Mouse (Mus musculus) ES-CJ7 (cell line): ENCODE data around the gene Dthd1.

Experiments used
- DNase-seq: peaks from one replicate; pipeline ENCODE4 v3.0.0; 2011; ENCODE audit warnings: low read depth, low spot score

The Dthd1 gene

GRCm38 (mm10) chr5:62813402-62814071 is at the start of gene Dthd1:
Gene Dthd1 (plus strand): TSS chr5:62813823.
- no peak for DNase-seq

DNA sequence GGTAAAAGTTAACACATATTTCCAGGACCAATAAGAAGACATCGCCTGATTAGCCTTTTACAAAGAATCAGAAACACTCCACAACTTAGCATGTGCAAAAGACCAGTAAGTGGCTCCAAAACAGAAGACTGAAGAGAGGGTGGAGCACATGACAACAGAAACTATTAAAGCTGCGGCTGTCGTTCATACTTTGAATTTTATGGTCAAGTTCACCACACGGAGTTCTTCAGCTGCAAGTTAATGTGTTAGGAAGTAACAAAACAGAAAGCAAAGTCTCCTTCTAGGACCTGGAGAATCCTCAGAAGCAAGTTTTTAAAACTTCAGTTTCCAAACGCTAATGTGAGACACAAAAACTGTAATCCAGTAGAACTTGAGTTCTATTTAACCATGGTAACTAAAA is 49.5 kb upstream of the Dthd1 start:
- DNase-seq: no peak

DNA sequence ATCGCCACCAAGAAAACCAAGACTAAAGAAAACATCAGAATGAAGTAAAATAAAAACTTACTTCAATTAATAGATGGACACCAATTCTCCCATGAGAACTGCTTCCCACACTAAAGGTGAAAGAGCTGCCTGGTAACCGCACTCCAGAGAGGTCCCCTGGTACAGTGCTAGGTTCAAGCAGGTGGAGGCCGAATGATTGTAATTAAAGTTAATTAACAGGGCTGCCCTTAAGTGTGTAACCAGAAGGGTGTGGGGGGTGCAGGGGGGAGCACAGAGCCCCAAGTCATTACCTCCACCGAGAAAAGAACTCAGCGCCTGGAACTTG is 48.2 kb upstream of the Dthd1 start:
- DNase-seq: no peak

GRCm38 (mm10) chr5:62765784-62766701 is 47.6 kb upstream of the Dthd1 start, which contains the start of gene Arap2:
Gene Arap2 (minus strand): TSS chr5:62766159.
- peak; percentile 27 for DNase-seq

DNA sequence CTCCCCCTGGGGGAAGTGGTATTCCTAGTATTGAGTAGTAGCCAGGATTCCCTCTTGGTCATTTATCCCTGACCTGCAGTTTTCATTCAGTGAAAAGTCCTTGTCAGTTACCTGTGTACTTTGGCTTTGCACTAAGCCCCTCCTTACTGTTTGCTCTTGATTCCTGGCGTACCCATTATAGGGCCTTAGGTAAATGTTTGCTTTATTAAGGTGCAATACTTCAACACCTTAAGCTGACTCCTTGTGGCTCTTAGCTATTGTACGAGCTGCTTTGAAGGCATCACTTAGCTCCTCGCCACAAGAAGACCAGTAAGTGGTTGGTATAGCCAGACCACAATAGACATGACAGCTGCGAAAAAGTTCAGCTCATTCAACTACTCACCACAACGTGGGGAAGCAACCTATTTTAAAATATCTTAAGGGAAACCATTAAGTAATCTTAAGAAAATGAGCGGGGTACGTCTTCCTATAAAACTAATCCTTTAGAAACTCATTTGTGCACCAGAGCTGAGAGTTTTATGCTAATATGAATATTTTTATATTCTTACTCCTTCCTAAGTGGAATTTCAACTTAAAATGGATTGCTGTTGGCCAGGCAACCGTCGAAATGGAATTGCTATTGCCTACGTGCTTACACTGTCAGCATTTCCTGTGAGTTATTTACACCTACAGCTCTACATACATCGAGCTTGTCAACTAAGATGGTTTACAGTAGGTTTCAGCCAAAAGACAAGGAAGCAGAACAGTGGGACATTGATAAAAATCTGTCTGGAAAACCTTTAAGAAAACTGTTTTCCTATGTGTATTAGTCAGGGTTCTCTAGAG is 41.6 kb upstream of the Dthd1 start:
- DNase-seq: no peak

GRCm38 (mm10) chr5:62777804-62778203 is 35.8 kb upstream of the Dthd1 start:
- DNase-seq: no peak

DNA sequence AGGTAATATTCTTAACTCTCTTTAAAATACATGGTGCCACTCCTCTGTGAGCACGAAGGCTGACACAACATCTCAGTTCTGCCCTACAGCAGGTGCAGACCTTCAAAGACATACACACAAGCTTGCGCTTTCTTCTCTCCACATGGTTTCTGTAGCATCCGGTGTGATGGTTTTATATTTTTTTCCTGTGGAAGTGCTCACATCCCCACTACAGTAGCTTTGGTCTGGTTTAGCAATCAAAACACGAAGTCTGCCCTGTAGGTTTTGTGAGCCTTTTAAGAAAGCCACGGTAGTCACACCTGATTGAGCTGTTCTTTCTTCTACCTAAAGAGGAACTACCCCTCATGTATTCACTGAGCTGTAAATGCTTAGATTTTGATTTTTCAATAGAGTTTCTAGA is 34.9 kb upstream of the Dthd1 start:
- no peak for DNase-seq

DNA sequence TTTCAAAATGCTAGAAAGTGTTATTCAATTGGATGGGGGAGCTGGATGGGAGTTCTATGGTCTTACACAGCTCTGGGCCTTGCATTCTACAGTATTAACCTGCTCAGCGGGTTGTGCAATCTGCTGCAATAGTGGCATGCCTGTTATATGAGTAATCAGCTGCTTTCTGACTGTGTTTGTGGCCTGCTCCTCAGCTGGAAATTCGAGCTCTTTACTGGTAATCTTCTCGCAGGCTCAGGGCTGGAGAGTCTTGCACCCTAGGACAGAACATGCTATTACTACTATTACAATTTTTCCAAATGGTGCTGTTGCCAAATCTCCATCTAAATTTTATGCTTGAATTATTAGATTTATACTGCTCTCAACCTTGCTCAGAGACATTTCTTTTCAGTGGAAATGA is 26.8 kb upstream of the Dthd1 start:
- no peak for DNase-seq

DNA sequence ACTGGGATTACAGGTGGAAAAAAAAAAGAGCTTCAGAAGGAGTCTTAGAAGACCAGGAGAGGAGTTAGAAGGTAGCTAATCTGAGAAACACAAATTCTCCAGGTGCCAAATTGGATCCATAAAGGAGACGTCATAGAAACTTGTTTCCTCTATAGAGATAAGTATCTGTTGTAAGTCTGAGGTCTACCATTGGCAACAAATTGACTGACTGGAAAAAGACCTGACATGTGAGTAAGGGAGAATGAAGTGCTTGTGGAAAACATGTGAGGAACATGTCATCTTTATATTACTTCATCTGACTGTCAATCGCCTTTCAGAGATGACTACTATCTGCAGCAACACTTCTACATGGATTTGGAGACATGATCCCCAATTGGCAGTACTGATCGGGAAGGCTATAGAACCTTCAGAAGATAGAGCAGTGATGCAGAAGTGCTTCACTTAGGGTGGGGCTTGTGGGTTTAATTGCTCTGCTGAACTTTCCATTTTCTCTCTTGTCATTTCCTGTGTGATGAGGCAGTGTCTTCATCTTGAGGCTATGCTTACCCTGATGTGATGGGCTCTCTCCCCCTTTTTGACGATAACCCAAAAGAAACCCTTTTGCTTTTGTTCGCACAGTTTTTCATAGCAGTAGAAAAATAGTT is 22.6 kb upstream of the Dthd1 start:
- DNase-seq: no peak

- no peak for DNase-seq
Observed at GRCm38 (mm10) chr5:62792776-62793175, 20.8 kb upstream of the Dthd1 start.

DNA sequence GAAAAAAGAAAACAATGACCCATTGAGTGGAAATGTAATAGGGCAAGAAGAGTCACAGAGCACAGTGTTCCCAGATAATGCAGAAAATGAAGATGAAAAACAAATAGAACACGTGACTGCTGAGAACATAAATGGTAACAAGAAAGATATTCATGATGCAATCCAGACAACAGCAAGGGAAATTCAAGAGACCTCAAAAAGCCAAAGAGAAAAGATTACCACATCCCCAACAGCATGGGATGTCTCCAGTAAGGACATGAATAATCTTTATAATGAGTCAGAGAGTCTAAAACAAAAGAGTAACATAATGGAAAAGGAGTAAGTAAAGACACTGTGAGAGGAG is 420 bp downstream of the Dthd1 start:
- no peak for DNase-seq

DNA sequence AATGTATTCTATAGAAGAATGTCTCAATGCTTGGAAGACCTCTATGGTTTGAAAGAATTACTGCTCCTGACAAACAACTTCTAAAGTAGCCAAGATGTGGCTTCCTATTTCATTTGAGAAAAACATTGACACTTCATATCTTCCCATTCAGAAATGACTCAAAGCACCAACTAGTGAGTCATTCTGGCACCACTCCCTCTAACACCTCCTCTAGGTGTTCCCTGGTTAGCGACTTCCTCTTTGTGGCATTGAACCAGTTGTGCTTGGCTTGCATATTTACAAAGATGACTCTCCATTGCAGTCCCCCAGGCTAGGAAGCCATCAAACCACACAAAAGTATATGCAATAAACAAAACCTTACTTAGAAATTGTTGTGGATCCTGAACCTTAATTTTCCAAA is 2.1 kb downstream of the Dthd1 start:
- no peak for DNase-seq

DNA sequence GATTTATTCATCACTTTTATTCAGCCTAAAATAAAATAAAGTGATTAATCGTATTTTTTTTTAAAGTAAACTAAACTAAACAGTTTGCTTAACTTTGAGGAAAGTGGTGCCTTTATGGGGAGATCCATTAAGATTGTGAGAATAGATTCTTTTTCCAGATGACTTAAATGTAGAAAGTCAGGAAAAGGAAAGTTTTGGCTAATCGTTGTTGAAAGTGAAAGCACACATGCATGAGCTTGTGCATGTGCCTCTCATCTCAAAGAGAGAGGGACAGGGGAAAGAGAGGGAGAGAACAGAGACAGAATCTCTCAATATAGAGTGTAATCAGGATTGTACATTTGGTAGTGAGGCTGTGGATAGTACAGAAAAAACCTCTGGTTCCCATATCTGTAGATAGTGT is 5.9 kb downstream of the Dthd1 start:
- no peak for DNase-seq

DNA sequence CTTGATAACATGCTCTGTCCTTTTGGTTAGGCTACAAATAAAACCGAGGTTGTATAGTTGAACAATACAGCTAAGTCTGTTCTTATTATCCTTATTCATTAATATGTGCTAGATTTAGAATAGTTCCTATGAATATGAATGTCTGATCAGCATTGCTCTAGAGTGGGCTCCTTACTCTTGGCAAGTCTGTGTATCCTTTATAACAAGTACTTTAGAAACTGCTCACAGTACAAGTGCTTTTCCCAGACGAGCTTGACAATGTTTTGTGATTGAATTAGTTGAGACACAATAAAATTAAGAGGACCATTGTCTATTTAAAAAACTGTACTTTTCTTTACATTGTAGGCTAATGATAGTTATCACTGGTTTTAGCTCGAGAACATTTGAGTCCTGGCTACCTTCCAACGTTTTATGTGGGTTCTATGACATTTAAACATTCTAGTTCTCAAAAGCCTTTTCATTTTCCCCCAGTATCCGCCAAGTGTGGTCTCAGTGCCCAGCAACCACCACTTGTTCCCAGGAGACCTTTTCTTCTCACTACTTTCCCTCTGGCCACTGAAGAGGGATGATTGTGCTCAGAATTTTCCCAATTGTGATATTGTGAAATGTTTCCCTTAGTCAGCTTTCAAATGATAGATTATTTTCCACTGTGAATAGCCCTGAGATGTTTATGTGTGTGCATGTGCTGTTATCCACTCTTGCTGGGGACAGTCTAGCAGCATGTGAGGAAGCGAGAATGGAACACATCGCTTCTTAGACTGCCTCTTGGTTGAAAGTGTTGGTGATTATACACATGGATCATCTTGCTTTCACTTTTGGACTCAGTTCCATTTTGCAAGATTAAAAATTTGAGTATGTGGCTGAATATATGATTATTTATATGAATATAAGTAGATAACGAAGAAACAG is 7.0 kb downstream of the Dthd1 start:
- no peak for DNase-seq

- DNase-seq: no peak
Observed at GRCm38 (mm10) chr5:62842955-62843730, 29.5 kb downstream of the Dthd1 start.

DNA sequence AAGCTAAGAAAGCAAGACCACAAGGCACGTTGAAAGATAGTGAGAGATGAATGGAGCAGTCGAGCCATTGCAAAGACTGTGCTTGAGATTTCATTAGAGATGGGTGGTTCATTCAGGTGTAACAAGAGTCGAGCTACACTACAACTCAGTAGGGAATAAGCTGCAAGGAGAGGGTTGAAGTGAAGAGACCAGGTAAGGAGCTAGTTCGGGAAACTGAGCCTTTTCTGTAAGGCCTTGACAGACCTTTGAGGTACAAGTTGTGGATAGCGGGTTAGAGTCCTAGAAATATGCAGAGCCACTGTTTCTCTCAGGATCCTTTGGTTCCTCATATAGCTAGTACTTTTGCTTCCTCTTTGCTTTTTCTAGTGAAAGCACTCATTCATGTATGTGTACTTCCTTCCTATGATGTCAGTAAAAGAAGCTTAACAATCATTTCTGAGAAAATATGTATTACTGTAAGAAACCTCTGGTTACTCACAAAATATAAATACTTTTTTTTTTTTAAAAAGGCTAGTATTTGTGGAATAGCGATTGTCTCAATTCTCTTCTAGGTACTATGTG is 33.0 kb downstream of the Dthd1 start:
- DNase-seq: no peak

- no peak for DNase-seq
Observed at GRCm38 (mm10) chr5:62851337-62851736, 37.7 kb downstream of the Dthd1 start.

- DNase-seq: no peak
Observed at GRCm38 (mm10) chr5:62854361-62854844, 40.8 kb downstream of the Dthd1 start.

DNA sequence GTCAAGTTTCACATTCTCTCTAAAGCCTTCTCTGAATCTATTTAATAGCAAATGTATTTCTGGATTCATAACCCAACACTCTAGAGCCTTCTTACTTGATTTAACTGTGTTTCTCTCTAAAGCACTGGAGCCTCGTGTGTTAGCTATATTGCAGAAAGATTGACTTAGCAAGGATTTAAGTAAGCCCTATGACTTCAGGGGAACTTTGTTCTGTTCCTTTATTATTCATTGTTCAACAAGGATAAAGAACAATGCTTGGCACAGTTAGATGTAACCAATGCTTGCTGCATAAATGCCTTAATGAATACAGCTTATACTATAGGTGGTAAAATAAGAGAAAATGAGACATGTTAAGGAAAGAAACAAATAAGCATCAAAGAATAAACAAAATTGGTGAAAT is 43.9 kb downstream of the Dthd1 start:
- no peak for DNase-seq

GRCm38 (mm10) chr5:62858282-62858681 is 44.7 kb downstream of the Dthd1 start:
- DNase-seq: no peak
